Comparison of ENCODE assay signal across 18 mouse cellular contexts in genomic region chr4:153169991-153170390, GRCm38 (mm10).
"Had no signal": no experiment of that assay in that cellular context is flagged by ENCODE, and none has a peak within 500 bp of the region (broad histone marks: within the 10 kb centered on the region; RNA-seq: fewer than 3 reads in every experiment).

No protein-coding gene starts in this region.

- DNase-seq: lung, adult 18-20 months; lung, embryonic 14.5 days; lung, postnatal 10 days; lung, postnatal 4 days; midbrain, embryonic 14.5 days; retina, postnatal 1 day; right cerebral cortex, adult 18-20 months; right cerebral cortex, postnatal 25 days; right cerebral cortex, postnatal 4 days; spleen, adult 18-20 months; thymus, adult 18-20 months; thymus, postnatal 14 days; thymus, postnatal 36 days had no signal

- H3K4me3 ChIP-seq: midbrain, embryonic 10.5 days; midbrain, embryonic 12.5 days; myocyte; neural tube, embryonic 12.5 days had no signal

- H3K27ac ChIP-seq: midbrain, embryonic 10.5 days; midbrain, embryonic 12.5 days; neural tube, embryonic 12.5 days had no signal

- H3K4me2 ChIP-seq: lung, embryonic 14.5 days; midbrain, embryonic 12.5 days; neural tube, embryonic 12.5 days had no signal

- ATAC-seq: midbrain, embryonic 16.5 days had no signal

- H3K4me1 ChIP-seq: midbrain, embryonic 10.5 days; midbrain, embryonic 12.5 days; neural tube, embryonic 12.5 days had no signal

- H3K27me3 ChIP-seq: neural tube, embryonic 12.5 days had no signal

- H3K9ac ChIP-seq: lung, embryonic 14.5 days; midbrain, embryonic 12.5 days; neural tube, embryonic 12.5 days had no signal

- H3K36me3 ChIP-seq: midbrain, embryonic 10.5 days; midbrain, embryonic 12.5 days; neural tube, embryonic 12.5 days had no signal
